Mouse (Mus musculus): ENCODE data around the gene Wrap53. TPM values are rescaled to one million over a fixed set of nuclear protein-coding genes. Genes with fewer than 3 reads are reported as not detected.
"Not testable (repeated sequence)": the region's sequence is repeated elsewhere in the genome, so short reads cannot be mapped to it uniquely, and the experiment has no call there.

The Wrap53 gene
- polyA plus RNA-seq, 1 experiment from 2014 or later: 28.6 TPM

GRCm38 (mm10) chr11:69616781-69617180 is 36.7 kb upstream of the Wrap53 start:
- H3K4me2 ChIP-seq (ENCODE audit: low read length): no peak overlapping the region
- no peak overlapping the region for H3K9ac ChIP-seq (replicated peaks; ENCODE audit: low read depth, low read length)
- H3K27ac ChIP-seq (ENCODE audit: low read length): no peak overlapping the region
- no peaks in the 10 kb centered on the region for H3K36me3 ChIP-seq (ENCODE audit: control insufficient read depth, insufficient read depth)
- no peak overlapping the region for H3K4me3 ChIP-seq (replicated peaks; ENCODE audit: low read length)
- no peak for ATAC-seq
- WGBS: 46% methylated on average over 10 of the region's 10 CpGs
- peaks cover 6% of the 10 kb centered on the region for H3K4me1 ChIP-seq (replicated peaks; ENCODE audit: control insufficient read depth, insufficient read depth, low read length)
- no peaks in the 10 kb centered on the region for H3K27me3 ChIP-seq (replicated peaks; ENCODE audit: control insufficient read depth, insufficient read depth, low read length)
- no peaks in the 10 kb centered on the region for H3K9me3 ChIP-seq (ENCODE audit: control insufficient read depth, low read length)

GRCm38 (mm10) chr11:69614257-69614588 is 34.2 kb upstream of the Wrap53 start:
- not testable (repeated sequence) for H3K36me3 ChIP-seq (ENCODE audit: control insufficient read depth, insufficient read depth); H3K9ac ChIP-seq (replicated peaks; ENCODE audit: low read depth, low read length); H3K27ac ChIP-seq (ENCODE audit: low read length); H3K27me3 ChIP-seq (replicated peaks; ENCODE audit: control insufficient read depth, insufficient read depth, low read length); ATAC-seq; H3K9me3 ChIP-seq (ENCODE audit: control insufficient read depth, low read length); H3K4me3 ChIP-seq (replicated peaks; ENCODE audit: low read length); H3K4me2 ChIP-seq (ENCODE audit: low read length); H3K4me1 ChIP-seq (replicated peaks; ENCODE audit: control insufficient read depth, insufficient read depth, low read length)
- 50% methylated on average over 11 of the region's 11 CpGs for WGBS

GRCm38 (mm10) chr11:69613553-69614256 is 33.6 kb upstream of the Wrap53 start:
- no peak overlapping the region for H3K4me3 ChIP-seq (replicated peaks; ENCODE audit: low read length)
- peak; percentile 65; the same call in 1 of the 2 replicates for ATAC-seq
- 0 out of 2 replicates have a peak overlapping the region, but pooled peaks have one; percentile 0 for H3K4me2 ChIP-seq (ENCODE audit: low read length)
- WGBS: 8% methylated on average over 18 of the region's 19 CpGs
- H3K36me3 ChIP-seq (ENCODE audit: control insufficient read depth, insufficient read depth): no peaks in the 10 kb centered on the region
- H3K4me1 ChIP-seq (replicated peaks; ENCODE audit: control insufficient read depth, insufficient read depth, low read length): peaks cover 4% of the 10 kb centered on the region; the same call in 1 of the 2 replicates
- H3K9me3 ChIP-seq (ENCODE audit: control insufficient read depth, low read length): no peaks in the 10 kb centered on the region
- no peak overlapping the region for H3K27ac ChIP-seq (ENCODE audit: low read length)
- H3K9ac ChIP-seq (replicated peaks; ENCODE audit: low read depth, low read length): no peak overlapping the region; the same call in 1 of the 2 replicates
- H3K27me3 ChIP-seq (replicated peaks; ENCODE audit: control insufficient read depth, insufficient read depth, low read length): no peaks in the 10 kb centered on the region

- Histone ChIP-seq H3K27ac (ENCODE audit: low read length) (no peak overlapping the region), H3K27me3 (replicated peaks; ENCODE audit: control insufficient read depth, insufficient read depth, low read length) (no peaks in the 10 kb centered on the region), H3K9ac (replicated peaks; ENCODE audit: low read depth, low read length) (no peak overlapping the region), H3K9me3 (ENCODE audit: control insufficient read depth, low read length) (no peaks in the 10 kb centered on the region), H3K36me3 (ENCODE audit: control insufficient read depth, insufficient read depth) (no peaks in the 10 kb centered on the region), H3K4me2 (ENCODE audit: low read length) (no peak overlapping the region), H3K4me1 (replicated peaks; ENCODE audit: control insufficient read depth, insufficient read depth, low read length) (peaks cover 9% of the 10 kb centered on the region; the same call in 1 of the 2 replicates), H3K4me3 (replicated peaks; ENCODE audit: low read length) (no peak overlapping the region)
- 71% methylated on average over 4 of the region's 4 CpGs for WGBS
- no peak for ATAC-seq
These were observed 30.8 kb upstream of the Wrap53 start for GRCm38 (mm10) chr11:69610899-69611298.

- H3K4me1 ChIP-seq (replicated peaks; ENCODE audit: control insufficient read depth, insufficient read depth, low read length): peaks cover 14% of the 10 kb centered on the region
- no peak overlapping the region for H3K9ac ChIP-seq (replicated peaks; ENCODE audit: low read depth, low read length)
- H3K4me2 ChIP-seq (ENCODE audit: low read length): no peak overlapping the region
- no peak overlapping the region for H3K4me3 ChIP-seq (replicated peaks; ENCODE audit: low read length)
- no peak for ATAC-seq
- H3K36me3 ChIP-seq (ENCODE audit: control insufficient read depth, insufficient read depth): no peaks in the 10 kb centered on the region
- no peaks in the 10 kb centered on the region for H3K27me3 ChIP-seq (replicated peaks; ENCODE audit: control insufficient read depth, insufficient read depth, low read length)
- no peaks in the 10 kb centered on the region for H3K9me3 ChIP-seq (ENCODE audit: control insufficient read depth, low read length)
- 69% methylated on average over 7 of the region's 7 CpGs for WGBS
- no peak overlapping the region for H3K27ac ChIP-seq (ENCODE audit: low read length)
These were observed 29.4 kb upstream of the Wrap53 start for GRCm38 (mm10) chr11:69609416-69609815.

GRCm38 (mm10) chr11:69608525-69608924 is 28.5 kb upstream of the Wrap53 start:
- Histone ChIP-seq H3K4me2 (ENCODE audit: low read length) (no peak overlapping the region), H3K27me3 (replicated peaks; ENCODE audit: control insufficient read depth, insufficient read depth, low read length) (no peaks in the 10 kb centered on the region), H3K9ac (replicated peaks; ENCODE audit: low read depth, low read length) (no peak overlapping the region), H3K4me1 (replicated peaks; ENCODE audit: control insufficient read depth, insufficient read depth, low read length) (peaks cover 17% of the 10 kb centered on the region), H3K4me3 (replicated peaks; ENCODE audit: low read length) (no peak overlapping the region), H3K27ac (ENCODE audit: low read length) (no peak overlapping the region), H3K9me3 (ENCODE audit: control insufficient read depth, low read length) (no peaks in the 10 kb centered on the region), H3K36me3 (ENCODE audit: control insufficient read depth, insufficient read depth) (no peaks in the 10 kb centered on the region)
- WGBS: 87% methylated on average over 3 of the region's 3 CpGs
- ATAC-seq: no peak

GRCm38 (mm10) chr11:69606832-69607231 is 26.8 kb upstream of the Wrap53 start:
- H3K4me1 ChIP-seq (replicated peaks; ENCODE audit: control insufficient read depth, insufficient read depth, low read length): peaks cover 17% of the 10 kb centered on the region
- ATAC-seq: no peak

GRCm38 (mm10) chr11:69606491-69606795 is 26.4 kb upstream of the Wrap53 start:
- peaks cover 3% of the 10 kb centered on the region; the same call in 1 of the 2 replicates for H3K36me3 ChIP-seq (ENCODE audit: control insufficient read depth, insufficient read depth)
- no peaks in the 10 kb centered on the region for H3K27me3 ChIP-seq (replicated peaks; ENCODE audit: control insufficient read depth, insufficient read depth, low read length)
- peak overlapping the region; percentile 99 for H3K4me2 ChIP-seq (ENCODE audit: low read length)
- 0 out of 2 replicates have a peak overlapping the region, but pooled peaks have one; percentile 22 for H3K9ac ChIP-seq (replicated peaks; ENCODE audit: low read depth, low read length)
- peak overlapping the region; percentile 28; the same call in 1 of the 2 replicates for H3K27ac ChIP-seq (ENCODE audit: low read length)
- H3K4me3 ChIP-seq (replicated peaks; ENCODE audit: low read length): peak overlapping the region; percentile 80
- no peaks in the 10 kb centered on the region for H3K9me3 ChIP-seq (ENCODE audit: control insufficient read depth, low read length)
- 59% methylated on average over 2 of the region's 2 CpGs for WGBS
- H3K4me1 ChIP-seq (replicated peaks; ENCODE audit: control insufficient read depth, insufficient read depth, low read length): peaks cover 17% of the 10 kb centered on the region
- ATAC-seq: no peak

More at GRCm38 (mm10) chr11:69606832-69607231, 26.8 kb upstream of the Wrap53 start:
- Histone ChIP-seq H3K9ac (replicated peaks; ENCODE audit: low read depth, low read length) (no peak overlapping the region), H3K27me3 (replicated peaks; ENCODE audit: control insufficient read depth, insufficient read depth, low read length) (no peaks in the 10 kb centered on the region), H3K4me3 (replicated peaks; ENCODE audit: low read length) (no peak overlapping the region), H3K27ac (ENCODE audit: low read length) (no peak overlapping the region), H3K36me3 (ENCODE audit: control insufficient read depth, insufficient read depth) (peaks cover 3% of the 10 kb centered on the region; the same call in 1 of the 2 replicates), H3K9me3 (ENCODE audit: control insufficient read depth, low read length) (no peaks in the 10 kb centered on the region), H3K4me2 (ENCODE audit: low read length) (no peak overlapping the region)
- WGBS: 99% methylated on average over 2 of the region's 2 CpGs

- peak within 1 kb of the TSS; percentile 80 for H3K4me3 ChIP-seq (replicated peaks; ENCODE audit: low read length)
- no peaks in the 10 kb centered on the region for H3K27me3 ChIP-seq (replicated peaks; ENCODE audit: control insufficient read depth, insufficient read depth, low read length)
- no peaks in the 10 kb centered on the region for H3K9me3 ChIP-seq (ENCODE audit: control insufficient read depth, low read length)
- H3K36me3 ChIP-seq (ENCODE audit: control insufficient read depth, insufficient read depth): peaks cover 3% of the 10 kb centered on the region; the same call in 1 of the 2 replicates
- 1% methylated on average over 32 of the region's 32 CpGs for WGBS
- H3K9ac ChIP-seq (replicated peaks; ENCODE audit: low read depth, low read length): peak within 1 kb of the TSS; percentile 84
- peak; percentile 95 for ATAC-seq
- peaks cover 17% of the 10 kb centered on the region for H3K4me1 ChIP-seq (replicated peaks; ENCODE audit: control insufficient read depth, insufficient read depth, low read length)
- peak within 1 kb of the TSS; percentile 65 for H3K27ac ChIP-seq (ENCODE audit: low read length)
- H3K4me2 ChIP-seq (ENCODE audit: low read length): peak within 1 kb of the TSS; percentile 99
These were observed 25.9 kb upstream of the Wrap53 start, which contains the start of gene Atp1b2 for GRCm38 (mm10) chr11:69605726-69606490. Gene Atp1b2, minus strand, starts transcription at chr11:69605942.

Data from forebrain, embryonic 16.5 days (tissue).